Mouse (Mus musculus) macrophage (primary cell): ENCODE results near the gene Gm47996. TPM values are rescaled to one million over a fixed set of nuclear protein-coding genes. Genes with fewer than 3 reads are reported as not detected.
"Not testable (repeated sequence)": the region's sequence is repeated elsewhere in the genome, so short reads cannot be mapped to it uniquely, and the experiment has no call there.

ENCODE experiments used
- H3K27ac ChIP-seq: fragments of 350-480 bp; formaldehyde crosslinking; 2 replicates; pipeline ENCODE4 v1.9.0; 2021
- H3K36me3 ChIP-seq: fragments of 350-480 bp; formaldehyde crosslinking; 2 replicates; pipeline ENCODE4 v1.9.0; 2021; ENCODE audit errors: inconsistent target
- H3K4me3 ChIP-seq: fragments of 350-480 bp; formaldehyde crosslinking; 2 replicates; pipeline ENCODE4 v1.9.0; 2021; ENCODE audit errors: inconsistent target
- H3K79me2 ChIP-seq: fragments of 350-480 bp; formaldehyde crosslinking; 2 replicates; pipeline ENCODE4 v1.9.0; 2021; ENCODE audit errors: inconsistent target
- WGBS: methylation state at CpG from one replicate; pipeline ENCODE4 v1.1.7; 2026; ENCODE audit warnings: inconsistent platforms; ENCODE audit not compliant: missing documents; 5-methylcytosine and 5-hydroxymethylcytosine counted together
- polyA plus RNA-seq: library from polyadenylated mRNA; stranded (reverse); fragments of 250-400 nt; gene quantifications from 3 replicates; pipeline ENCODE4 v1.2.4, GENCODE M21; 2018; ENCODE audit warnings: inconsistent platforms

The Gm47996 gene
- polyA plus RNA-seq, 1 experiment from 2014 or later = not detected

- H3K79me2 ChIP-seq, H3K27ac ChIP-seq, H3K4me3 ChIP-seq, H3K36me3 ChIP-seq: not testable (repeated sequence)
- WGBS = no CpG with 5 or more reads among the region's 7 CpGs
Measured at GRCm38 (mm10) chr1:151192075-151192474, 17.9 kb upstream of the Gm47996 start, which contains the start of gene Gm8947. Gene Gm8947 (plus strand): TSS chr1:151192376.

- not testable (repeated sequence) for H3K36me3 ChIP-seq, H3K79me2 ChIP-seq, H3K4me3 ChIP-seq, H3K27ac ChIP-seq
- 90% methylated on average over 9 of the region's 15 CpGs for WGBS
Measured at GRCm38 (mm10) chr1:151192739-151193138, 17.2 kb upstream of the Gm47996 start.

- not testable (repeated sequence) for H3K79me2 ChIP-seq, H3K4me3 ChIP-seq, H3K27ac ChIP-seq, H3K36me3 ChIP-seq
- 89% methylated on average over 4 of the region's 4 CpGs for WGBS
Measured at GRCm38 (mm10) chr1:151195986-151196385, 13.9 kb upstream of the Gm47996 start.

GRCm38 (mm10) chr1:151196690-151197089 lies 13.2 kb upstream of the Gm47996 start:
- not testable (repeated sequence) for H3K27ac ChIP-seq, H3K36me3 ChIP-seq, H3K79me2 ChIP-seq, H3K4me3 ChIP-seq
- 96% methylated on average over 3 of the region's 3 CpGs for WGBS

GRCm38 (mm10) chr1:151198120-151198519 lies 11.8 kb upstream of the Gm47996 start, which contains the start of gene Gm47995:
Gene Gm47995 (plus strand): TSS chr1:151198448.
- WGBS = 89% methylated on average over 1 of the region's 4 CpGs
- not testable (repeated sequence) for H3K79me2 ChIP-seq, H3K27ac ChIP-seq, H3K36me3 ChIP-seq, H3K4me3 ChIP-seq

GRCm38 (mm10) chr1:151200620-151201019 lies 9.3 kb upstream of the Gm47996 start:
- H3K4me3 ChIP-seq, H3K27ac ChIP-seq, H3K36me3 ChIP-seq, H3K79me2 ChIP-seq: not testable (repeated sequence)

- not testable (repeated sequence) for H3K4me3 ChIP-seq, H3K36me3 ChIP-seq, H3K79me2 ChIP-seq, H3K27ac ChIP-seq
- WGBS = 80% methylated on average over 2 of the region's 5 CpGs
Measured at GRCm38 (mm10) chr1:151202771-151203170, 7.2 kb upstream of the Gm47996 start.

GRCm38 (mm10) chr1:151203818-151204217 lies 6.1 kb upstream of the Gm47996 start, which contains the start of gene 3110040M04Rik:
Gene 3110040M04Rik (plus strand): TSS chr1:151204121.
- H3K27ac ChIP-seq, H3K79me2 ChIP-seq, H3K4me3 ChIP-seq, H3K36me3 ChIP-seq: not testable (repeated sequence)
- WGBS = no CpG with 5 or more reads among the region's 6 CpGs

- no CpG with 5 or more reads among the region's 5 CpGs for WGBS
- not testable (repeated sequence) for H3K27ac ChIP-seq, H3K36me3 ChIP-seq, H3K4me3 ChIP-seq, H3K79me2 ChIP-seq
Measured at GRCm38 (mm10) chr1:151208493-151208892, 1.4 kb upstream of the Gm47996 start.

GRCm38 (mm10) chr1:151208944-151209343 lies 987 bp upstream of the Gm47996 start:
- not testable (repeated sequence) for H3K4me3 ChIP-seq, H3K79me2 ChIP-seq, H3K36me3 ChIP-seq, H3K27ac ChIP-seq

GRCm38 (mm10) chr1:151211666-151212065 lies 1.7 kb downstream of the Gm47996 start:
- not testable (repeated sequence) for H3K36me3 ChIP-seq, H3K79me2 ChIP-seq, H3K27ac ChIP-seq, H3K4me3 ChIP-seq
- WGBS = 80% methylated on average over 4 of the region's 5 CpGs

GRCm38 (mm10) chr1:151214862-151215261 lies 4.9 kb downstream of the Gm47996 start:
- 39% methylated on average over 2 of the region's 2 CpGs for WGBS
- Histone ChIP-seq H3K36me3 (no peaks in the 10 kb centered on the region), H3K27ac (no peak overlapping the region), H3K79me2 (no peaks in the 10 kb centered on the region), H3K4me3 (no peak overlapping the region)

GRCm38 (mm10) chr1:151215985-151216384 lies 6.1 kb downstream of the Gm47996 start:
- no peaks in the 10 kb centered on the region for H3K79me2 ChIP-seq
- no peaks in the 10 kb centered on the region for H3K36me3 ChIP-seq
- 20% methylated on average over 1 of the region's 1 CpGs for WGBS
- no peak overlapping the region for H3K27ac ChIP-seq
- no peak overlapping the region for H3K4me3 ChIP-seq

GRCm38 (mm10) chr1:151216417-151216816 lies 6.5 kb downstream of the Gm47996 start:
- 100% methylated on average over 3 of the region's 3 CpGs for WGBS

GRCm38 (mm10) chr1:151219045-151219444 lies 9.1 kb downstream of the Gm47996 start:
- Histone ChIP-seq H3K4me3 (no peak overlapping the region), H3K79me2 (no peaks in the 10 kb centered on the region), H3K27ac (no peak overlapping the region), H3K36me3 (no peaks in the 10 kb centered on the region)
- 69% methylated on average over 5 of the region's 5 CpGs for WGBS

More at GRCm38 (mm10) chr1:151216417-151216816, 6.5 kb downstream of the Gm47996 start:
- H3K4me3 ChIP-seq = no peak overlapping the region
- no peaks in the 10 kb centered on the region for H3K36me3 ChIP-seq
- no peak overlapping the region for H3K27ac ChIP-seq
- no peaks in the 10 kb centered on the region for H3K79me2 ChIP-seq

- H3K79me2 ChIP-seq = no peaks in the 10 kb centered on the region
- no peaks in the 10 kb centered on the region for H3K36me3 ChIP-seq
- 97% methylated on average over 6 of the region's 7 CpGs for WGBS
- no peak overlapping the region for H3K4me3 ChIP-seq
- H3K27ac ChIP-seq = no peak overlapping the region
Measured at GRCm38 (mm10) chr1:151220098-151220497, 10.2 kb downstream of the Gm47996 start.
